Mouse (Mus musculus): ENCODE results near the gene Rnf39.

The Rnf39 gene

DNA sequence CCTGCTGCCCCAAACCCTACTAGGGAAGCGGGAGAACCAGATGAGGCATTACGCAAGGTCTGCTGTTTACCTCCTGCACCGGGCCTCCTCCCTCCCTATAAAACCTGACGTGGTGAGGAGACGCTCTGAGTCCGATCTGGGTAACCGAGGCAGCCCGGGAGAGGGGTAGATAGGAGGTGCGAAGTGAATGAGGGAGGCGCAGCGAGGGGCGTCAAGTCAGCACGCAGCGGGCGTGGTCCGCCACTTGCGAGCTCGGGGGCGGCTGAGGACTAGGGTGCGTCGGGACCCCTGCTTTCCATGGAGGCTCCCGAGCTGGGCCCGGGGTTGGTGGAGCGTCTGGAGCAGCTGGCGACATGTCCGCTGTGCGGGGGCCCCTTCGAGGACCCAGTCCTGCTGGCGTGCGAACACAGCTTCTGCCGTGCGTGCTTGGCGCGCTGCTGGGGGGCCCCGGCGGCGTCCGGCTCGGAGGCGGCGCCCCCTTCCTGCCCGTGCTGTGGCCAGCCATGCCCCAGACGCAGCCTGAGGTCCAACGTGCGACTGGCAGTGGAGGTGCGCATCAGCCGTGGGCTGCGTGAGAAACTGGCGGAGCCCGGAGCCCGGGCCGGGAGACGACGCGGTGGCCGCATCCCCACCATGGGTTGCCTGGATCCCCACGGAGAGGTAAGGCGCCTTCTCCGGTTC, at the start of gene Rnf39:
Gene Rnf39 (plus strand): TSS at position 128 of the 681 bp plus-strand sequence.
- DNase-seq (ENCODE audit: low read depth): peak; percentile 26

DNA sequence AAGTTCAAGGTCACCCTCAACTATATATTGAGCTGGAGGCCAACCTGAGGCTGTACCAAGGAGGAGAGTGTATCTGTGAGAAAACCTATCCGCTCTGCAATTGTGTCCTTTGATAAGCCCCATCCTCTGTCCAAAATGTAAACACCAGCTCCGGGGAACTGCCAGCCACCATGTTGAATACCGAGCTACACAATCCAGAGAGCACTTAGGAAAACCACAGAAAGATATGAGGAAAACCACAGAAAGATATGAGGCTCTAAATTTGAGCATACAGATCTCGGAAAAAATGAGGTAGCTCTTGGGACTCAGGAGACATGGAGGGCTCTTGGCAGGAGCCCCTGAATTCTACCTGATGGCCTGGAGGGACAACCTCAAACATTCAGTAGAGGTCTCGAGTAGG, 49.3 kb upstream of the Rnf39 start:
- no peak for DNase-seq (ENCODE audit: low read depth)

DNA sequence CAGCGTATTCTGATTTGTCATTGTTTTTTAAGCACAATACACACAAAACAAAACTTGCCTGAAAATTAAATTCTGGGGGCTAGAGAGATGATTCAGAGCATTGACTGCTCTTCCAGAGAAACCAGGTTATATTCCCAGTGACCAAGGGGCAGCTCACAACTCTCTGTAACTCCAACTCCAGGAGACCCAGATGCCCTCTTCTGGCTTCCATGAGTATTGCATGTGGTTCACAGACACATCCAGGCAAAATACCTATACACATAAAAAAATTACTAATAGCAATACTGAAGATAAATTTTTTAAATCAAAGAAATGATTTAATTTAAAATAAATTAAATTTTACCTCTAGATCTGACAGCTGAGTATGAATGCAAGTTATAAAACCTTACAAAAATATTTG, 46.1 kb upstream of the Rnf39 start:
- peak; percentile 24 for DNase-seq (ENCODE audit: low read depth)

DNA sequence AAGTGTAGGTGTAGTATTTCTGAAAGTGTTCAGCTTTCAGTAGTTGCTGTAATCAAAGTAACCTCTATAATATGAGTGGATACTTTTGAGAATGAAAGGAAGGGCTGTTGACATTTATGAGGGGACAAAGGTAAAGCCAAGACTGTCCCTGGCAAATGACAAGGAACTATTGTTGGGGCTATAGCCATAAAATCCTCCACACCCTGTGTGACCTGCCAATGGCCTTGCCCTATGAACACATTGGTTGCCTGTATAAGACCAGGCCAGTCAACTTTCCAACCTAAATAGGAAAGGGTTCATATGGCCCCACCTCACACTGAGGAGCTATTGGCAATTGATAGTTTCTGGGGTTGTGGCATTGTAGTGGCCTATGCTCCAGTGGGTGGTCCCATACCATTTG, 45.7 kb upstream of the Rnf39 start:
- DNase-seq (ENCODE audit: low read depth): no peak

DNA sequence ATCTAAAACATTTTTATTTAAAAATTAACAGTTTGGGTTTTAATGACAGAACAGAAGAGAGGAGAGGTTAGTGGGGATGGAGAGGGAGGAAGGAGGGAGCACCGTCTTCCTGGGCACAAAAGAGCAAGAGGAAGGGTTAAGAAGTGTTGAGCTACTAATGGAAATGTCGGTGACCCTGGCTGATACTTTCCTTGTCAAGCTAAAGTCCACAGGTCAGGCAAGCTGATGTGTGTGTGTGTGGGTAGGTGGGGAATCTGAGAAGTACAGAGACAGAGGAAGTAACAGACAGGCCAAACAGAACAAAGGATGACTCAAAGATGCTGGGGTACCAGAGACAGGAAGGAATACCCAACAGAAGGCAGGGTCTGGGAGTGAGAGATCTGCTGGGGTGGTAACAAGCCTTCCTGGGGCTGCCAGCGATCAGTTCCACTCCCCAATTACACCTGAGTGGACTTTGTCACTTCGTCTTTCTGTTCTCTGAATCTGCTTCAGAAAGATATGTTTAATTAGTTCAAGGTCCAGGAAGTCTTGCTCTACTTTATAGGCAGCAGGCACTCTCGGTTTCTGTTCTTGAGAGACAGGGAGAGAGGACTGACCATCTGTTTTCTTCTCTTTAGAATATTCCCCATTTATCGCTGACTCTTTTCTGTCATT, 45.0 kb upstream of the Rnf39 start, which contains the start of gene Trim31:
Gene Trim31 (plus strand): TSS at position 567 of the 654 bp plus-strand sequence.
- DNase-seq (ENCODE audit: low read depth): no peak

DNA sequence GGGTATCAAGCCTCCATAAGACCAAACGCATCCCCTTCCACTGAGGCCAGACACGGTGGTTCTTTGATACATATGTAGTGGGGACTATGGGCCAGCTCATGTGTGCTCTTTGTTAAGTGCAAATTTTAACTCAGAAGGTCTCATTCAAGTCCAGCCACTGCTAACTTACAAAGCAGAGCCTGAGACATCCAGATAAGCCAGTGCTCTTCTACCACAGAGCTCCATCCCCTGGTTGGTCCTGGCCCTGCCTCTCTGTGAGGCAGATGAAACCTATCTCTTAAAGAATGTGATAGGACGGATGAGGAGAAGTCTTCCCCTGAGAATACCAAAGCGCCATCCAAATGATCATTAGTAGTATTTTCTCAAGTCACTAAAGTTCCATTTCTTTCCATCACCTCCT, 43.3 kb upstream of the Rnf39 start:
- no peak for DNase-seq (ENCODE audit: low read depth)

DNA sequence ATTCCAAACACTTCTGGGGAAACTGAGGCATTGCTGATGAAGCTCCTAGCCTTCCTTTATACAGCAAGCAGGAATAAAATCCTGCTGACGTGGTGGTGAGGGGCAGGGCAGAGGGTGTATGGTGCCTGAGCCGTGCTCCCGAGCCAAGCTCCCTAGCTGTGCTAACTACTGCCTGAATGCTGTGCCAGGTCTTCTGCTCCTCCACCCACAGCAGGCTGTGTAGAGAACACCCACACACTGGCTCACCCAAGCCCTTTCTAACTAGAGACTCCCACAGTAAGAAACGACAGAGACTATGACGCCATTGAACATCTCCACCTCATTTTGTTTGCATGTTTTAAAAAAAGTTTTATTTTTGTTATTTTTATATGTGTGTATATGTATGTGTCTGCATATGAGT, 42.7 kb upstream of the Rnf39 start:
- DNase-seq (ENCODE audit: low read depth): no peak

DNA sequence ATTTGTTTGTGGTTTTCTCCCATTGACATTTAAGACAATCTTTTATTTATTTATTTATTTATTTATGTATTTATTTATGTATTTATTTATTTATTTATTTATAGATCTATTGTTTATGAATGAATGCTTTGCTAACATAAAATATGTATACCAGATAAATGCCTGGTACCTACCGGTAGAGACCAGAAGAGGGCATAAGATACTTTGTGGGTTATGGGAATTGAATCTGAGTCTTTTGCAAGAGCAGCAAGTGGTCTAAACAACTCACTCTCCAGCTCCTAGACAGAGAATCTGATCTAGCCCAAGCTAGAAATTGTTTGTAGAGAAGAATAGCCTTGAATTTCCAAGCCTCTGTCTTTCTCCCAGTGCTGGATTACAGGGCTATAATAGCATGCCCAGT, 42.0 kb upstream of the Rnf39 start:
- peak; percentile 26 for DNase-seq (ENCODE audit: low read depth)

DNA sequence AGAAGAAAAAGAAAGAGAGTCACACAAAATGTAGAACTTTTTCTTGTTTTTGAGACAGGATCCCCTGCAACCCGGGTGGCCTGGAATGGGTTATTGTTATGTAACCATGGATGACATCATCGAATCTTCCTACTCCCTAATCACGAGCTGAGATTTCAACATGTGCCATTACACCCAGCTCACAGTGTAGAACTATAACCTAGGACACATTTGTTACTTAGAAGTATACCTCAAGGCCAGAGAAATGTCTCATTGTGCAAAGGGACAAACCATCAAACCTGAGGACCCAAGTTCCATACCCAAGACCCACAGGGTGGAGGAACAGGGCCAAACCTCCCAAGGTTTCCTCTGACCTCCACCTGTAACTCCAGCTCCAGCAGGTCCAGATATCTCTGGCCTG, 39.1 kb upstream of the Rnf39 start:
- DNase-seq (ENCODE audit: low read depth): no peak

DNA sequence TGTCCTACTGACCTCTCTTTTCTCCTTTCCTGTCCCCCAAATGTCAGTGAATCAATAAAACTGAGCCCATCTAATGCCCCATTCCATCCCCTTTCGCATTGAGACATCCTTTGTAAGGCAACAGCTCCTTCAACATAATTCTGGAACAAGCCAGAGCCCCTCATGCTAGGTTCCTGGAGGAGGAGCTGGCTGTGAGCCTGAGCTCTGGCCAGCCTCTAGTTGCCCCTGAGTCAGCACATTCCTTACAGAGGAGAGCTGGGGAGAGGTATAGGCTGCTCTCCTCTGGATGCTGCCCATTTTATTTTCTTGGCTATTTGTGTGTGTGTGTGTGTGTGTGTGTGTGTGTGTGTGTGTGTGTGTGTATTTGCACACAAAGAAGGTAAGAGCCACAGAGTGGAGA, 34.5 kb upstream of the Rnf39 start:
- DNase-seq (ENCODE audit: low read depth): no peak

DNA sequence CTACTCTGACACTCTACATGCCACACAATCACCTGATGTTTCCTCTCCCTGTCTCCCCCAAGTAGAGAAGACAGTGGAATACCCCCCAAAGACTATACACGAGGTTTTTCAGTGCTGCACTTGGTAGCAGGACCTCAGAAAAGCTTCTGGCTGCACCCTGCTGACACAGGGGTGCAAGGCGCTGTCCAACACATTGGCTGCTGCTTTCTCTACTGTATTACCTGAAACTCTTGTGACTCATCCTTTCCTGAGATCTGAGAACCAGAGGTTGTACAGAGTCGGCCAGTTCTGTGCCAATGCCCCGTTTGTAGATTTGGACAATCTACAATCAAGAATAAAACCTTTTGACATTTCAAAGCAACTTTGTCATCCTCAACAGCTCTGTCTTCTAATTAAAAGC, 32.9 kb upstream of the Rnf39 start:
- no peak for DNase-seq (ENCODE audit: low read depth)

DNA sequence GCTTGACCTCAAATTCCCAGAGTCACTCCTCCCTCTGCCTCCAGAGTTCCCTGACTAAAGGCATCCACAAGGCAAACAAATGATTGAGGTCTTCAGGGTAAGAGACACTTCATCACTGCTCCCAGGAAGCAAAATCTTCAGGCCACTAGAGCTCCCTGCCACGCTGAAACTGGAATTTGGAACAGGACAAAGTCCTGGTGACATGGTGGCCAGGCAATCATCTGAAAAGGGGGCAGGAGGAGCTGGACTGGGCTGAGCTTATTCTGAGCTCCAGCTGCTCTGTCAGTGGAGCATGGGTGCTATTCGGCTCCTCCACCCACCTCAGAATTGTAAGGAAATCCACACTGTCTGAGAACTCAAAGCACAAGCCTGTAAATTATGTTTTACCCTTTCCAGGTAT, 30.7 kb upstream of the Rnf39 start:
- no peak for DNase-seq (ENCODE audit: low read depth)

DNA sequence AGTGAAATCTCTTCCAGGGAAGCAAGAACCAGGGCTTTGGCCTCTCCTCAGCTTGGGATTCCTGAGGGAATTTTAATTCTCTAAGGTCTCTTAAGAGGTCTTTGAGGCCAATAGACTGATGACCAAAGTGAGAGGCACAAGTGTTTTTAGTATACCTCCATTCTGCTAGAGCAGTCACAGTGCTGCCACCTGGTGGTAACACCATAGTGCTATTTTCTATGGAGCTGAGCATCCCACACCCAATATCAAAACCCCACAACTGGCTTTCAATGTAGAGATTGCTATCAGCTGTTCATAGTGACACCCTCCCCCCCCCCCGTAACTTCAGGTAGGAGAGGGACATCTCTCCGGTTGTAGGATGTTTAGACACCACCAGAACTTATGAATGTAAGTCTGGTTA, 28.6 kb upstream of the Rnf39 start:
- DNase-seq (ENCODE audit: low read depth): peak; percentile 88

DNA sequence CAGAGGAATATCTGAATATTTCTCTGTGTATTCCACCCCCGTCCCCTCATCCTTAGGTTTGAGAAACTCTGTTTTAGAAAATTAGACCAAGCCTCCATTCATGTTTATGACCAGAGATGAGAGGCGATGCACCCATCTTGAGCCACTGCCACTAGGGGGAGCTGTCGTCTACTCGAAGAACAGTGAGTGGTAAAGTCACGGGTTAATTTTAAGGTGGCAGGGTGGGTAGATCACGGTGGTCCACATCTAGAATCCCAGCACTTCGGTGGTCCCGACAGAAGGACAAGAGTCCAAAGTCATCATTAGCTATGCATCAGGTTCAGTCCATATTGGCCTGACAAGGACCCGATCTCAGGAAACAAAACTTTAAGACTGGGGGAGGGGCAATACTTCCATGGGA, 27.6 kb upstream of the Rnf39 start:
- peak; percentile 73 for DNase-seq (ENCODE audit: low read depth)

DNA sequence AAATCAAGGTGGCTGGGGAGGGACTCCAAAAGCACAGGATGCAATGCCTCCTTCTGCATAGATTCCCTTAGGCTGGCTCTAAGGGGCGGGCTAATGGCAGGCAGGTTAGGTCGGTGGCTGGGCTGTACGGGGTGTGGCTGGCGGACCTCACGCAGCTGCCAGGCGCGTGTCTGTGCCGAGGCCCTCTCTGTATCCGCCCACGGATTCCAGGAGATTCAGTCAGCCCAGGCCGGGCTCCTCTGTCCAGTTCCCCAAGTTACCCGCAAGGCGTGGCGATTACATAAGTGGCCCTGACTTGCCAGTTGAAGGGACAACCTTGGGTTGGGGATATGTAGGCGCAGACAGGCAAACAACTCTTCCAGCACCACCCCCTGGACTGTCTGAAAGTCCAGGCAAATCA, 22.5 kb upstream of the Rnf39 start:
- no peak for DNase-seq (ENCODE audit: low read depth)

DNA sequence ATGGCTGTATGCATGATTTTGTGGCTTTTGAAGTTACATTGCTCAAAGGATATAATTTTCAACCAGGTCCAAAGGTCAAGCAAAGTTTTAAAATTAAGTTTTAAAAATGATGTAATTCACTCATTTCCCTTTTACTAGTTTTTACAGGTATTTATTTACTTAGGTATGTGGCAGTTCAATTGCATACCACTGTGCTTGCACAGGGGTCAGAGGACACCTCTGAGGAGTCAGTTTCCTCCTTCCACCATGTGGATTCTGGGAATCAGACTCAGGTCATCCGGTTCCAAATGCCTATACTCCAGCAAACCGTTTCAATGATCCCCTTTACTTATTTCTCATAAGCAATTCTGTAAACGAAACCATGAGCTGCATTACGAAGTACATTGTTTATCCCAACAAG, 20.0 kb upstream of the Rnf39 start:
- no peak for DNase-seq (ENCODE audit: low read depth)

DNA sequence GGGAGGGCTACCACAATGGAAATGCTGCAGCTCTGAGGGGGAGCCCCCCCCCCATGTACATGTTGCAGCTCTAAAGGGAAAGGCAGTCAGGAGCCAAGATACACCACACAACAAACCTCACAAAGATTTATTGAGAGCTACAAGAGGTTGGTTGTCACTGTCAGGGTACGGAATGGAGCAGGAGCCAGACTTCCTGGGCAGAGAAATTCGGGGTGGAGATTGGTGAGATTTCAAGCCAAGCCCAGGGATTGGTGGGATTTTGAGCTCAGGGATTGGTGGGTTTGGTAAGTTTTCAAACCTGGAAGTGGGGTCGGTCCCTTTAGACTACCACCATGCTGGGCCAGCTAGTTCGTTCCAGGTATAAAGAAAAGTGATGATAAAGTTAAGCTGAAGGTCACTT, 19.2 kb upstream of the Rnf39 start:
- DNase-seq (ENCODE audit: low read depth): no peak

DNA sequence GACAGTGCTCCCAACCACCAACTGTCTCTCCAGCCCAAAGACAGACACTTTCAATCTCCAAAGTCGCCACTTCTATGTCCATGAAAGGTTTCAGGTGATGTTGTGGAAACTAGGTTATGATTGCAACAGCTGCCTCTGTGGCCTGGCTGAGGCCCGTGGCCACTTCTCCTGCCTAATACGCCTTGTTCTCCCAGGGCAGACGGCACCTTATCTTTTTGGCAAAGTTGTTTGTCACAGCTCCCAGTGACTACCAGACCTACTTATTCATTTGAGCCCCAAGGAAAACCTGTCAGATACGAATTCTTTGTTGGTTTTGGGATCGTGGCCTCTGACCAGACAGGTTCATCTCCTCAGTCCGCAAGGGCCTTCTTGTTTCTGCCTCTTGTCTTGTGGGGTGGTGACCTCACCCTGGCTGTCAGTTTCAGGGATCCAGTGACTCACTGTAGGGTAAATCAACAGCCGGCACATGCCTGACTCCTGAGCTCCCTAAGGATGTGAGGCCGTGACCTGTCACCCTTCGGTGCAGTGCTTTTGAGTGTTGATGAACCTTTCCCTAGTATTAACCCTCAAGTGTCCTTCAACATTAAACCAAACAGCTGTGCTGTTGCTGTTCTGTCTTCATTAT, 15.1 kb upstream of the Rnf39 start:
- no peak for DNase-seq (ENCODE audit: low read depth)

DNA sequence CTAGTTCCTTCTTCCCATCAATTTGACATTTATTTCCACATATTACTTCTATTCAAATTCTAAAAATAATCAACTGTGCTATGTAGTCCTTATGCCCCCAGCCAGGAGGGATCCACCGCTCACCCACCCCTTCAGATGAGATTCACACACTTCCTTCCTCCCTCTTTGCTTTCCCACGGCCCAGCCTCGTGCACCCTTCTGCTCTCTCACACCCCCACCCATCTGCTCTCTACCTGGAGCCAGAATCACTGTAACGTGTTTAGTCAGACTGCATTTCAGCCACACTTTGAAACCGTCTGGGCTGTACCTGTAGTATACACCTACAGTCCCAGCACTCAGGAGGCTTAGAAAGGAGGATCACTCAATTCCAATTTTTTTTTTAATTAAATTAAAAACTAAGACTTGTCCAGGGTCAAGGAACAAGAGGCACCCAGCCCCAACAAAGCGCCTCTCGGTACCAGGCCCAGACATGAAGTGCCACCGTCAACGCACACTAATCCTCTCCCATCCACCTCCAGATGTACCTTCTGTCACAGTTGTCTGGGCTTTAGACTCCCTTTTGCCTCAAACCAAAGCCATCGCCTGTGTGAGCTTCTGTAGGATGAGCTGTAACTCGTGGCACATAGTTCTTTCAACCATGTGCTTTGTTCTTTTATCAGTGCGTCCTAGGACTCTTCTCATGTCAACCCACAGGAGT, 13.3 kb upstream of the Rnf39 start:
- DNase-seq (ENCODE audit: low read depth): no peak

DNA sequence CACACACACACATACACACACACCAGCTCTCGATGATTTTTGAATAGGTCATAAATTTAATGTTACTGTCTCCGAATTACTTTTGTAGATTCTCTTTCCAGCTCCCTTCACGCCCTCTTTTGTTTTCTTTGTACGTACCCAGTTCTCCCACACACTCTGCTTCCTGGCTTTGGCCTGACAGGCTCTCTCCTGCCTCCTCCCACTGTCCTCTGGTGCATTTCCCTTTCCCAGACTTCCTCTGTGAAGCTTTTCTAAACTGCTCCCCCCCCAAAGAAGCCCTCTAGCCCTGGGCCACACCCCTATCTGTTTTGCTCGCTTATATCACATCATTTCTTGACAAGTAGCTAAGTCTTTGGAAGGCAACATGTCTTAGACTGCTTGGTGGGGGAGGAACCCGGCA, 12.5 kb upstream of the Rnf39 start:
- DNase-seq (ENCODE audit: low read depth): no peak

DNA sequence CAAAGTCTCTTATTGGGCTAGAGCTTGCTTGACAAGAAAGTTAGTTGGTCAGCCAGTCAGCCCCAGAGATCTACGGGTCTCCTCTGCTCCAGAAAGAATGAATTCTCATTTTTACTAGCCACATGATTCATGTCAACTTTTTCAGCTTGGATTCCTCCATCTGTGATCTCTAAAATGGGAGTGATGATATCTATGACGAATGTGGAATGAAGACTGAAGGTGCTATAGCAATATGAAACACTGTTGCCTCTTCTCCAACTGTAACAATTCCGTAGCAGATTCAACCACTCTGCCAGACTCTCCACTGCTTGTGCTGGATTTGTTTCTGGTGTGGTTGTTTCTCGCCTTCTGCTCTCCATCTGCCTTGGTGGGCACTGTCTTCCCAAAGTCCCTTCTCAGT, 11.6 kb upstream of the Rnf39 start:
- no peak for DNase-seq (ENCODE audit: low read depth)

DNA sequence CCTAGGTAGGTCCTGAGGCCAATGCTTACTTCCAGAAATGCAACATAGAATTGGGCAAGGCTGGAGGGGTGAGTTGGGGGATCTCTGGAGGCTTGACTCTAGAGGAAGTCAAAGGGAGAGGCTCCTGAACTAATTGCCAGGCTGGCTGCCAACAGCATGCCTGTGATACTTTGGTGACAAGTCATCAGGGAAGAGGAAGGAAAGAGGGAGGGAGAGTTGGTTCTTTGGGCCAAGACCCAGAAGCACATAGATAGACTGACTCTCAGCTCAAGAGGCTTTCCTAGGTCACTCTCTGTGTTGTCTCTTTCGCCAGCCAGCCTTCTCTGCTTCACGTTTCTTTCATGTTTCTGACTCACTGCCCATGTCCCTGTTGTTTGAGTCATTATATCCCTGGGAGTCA, 10.9 kb upstream of the Rnf39 start:
- no peak for DNase-seq (ENCODE audit: low read depth)

DNA sequence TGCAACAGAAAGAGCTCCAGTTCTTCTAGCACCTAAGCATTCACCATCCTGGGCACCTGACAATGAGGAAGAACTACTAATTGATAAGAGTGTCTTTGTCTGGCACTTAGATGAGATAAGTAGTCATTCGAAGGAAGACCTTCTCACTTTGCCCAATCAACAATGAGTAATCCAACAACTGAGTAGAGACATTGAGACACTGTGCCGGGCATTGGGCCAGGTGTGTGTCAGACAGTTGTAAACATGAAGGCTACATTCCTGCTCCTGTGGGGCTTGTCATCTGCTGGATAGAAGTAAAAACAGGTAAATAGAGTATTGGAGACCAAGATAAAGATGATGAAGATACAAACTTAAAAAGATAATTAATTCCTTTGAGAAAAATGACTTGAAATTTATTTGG, 4.7 kb upstream of the Rnf39 start:
- no peak for DNase-seq (ENCODE audit: low read depth)

All from naive thymus-derived CD4-positive, alpha-beta T cell, adult 2 months (primary cell).